Mouse (Mus musculus) kidney, embryonic 14.5 days (tissue): ENCODE results near the gene Tex50. TPM values are rescaled to one million over a fixed set of nuclear protein-coding genes. Genes with fewer than 3 reads are reported as not detected.
A peak's percentile ranks its signal among the peaks of the same experiment; 100 is the strongest.
"Not testable (repeated sequence)": the region's sequence is repeated elsewhere in the genome, so short reads cannot be mapped to it uniquely, and the experiment has no call there.

Source experiments
- ATAC-seq: fragments of 200-750 bp; cut with Nextera tagmentation; 2 replicates; pipeline ENCODE4 v1.8.0; 2017; ENCODE audit warnings: moderate number of reproducible peaks, mild to moderate bottlenecking, moderate TSS enrichment, moderate library complexity; ENCODE audit not compliant: low FRiP score, low TSS enrichment
- H3K27ac ChIP-seq: fragments of 300-500 bp; sonication (generic); 2 replicates; pipeline ENCODE4 v1.5.1; 2014; ENCODE audit warnings: low read depth, mild to moderate bottlenecking, low read length, moderate library complexity, mixed read lengths
- H3K27me3 ChIP-seq: fragments of 300-500 bp; sonication (generic); 2 replicates; pipeline ENCODE4 v1.6.1; 2014; ENCODE audit warnings: mild to moderate bottlenecking, low read length; ENCODE audit not compliant: control insufficient read depth, insufficient read depth
- H3K36me3 ChIP-seq: fragments of 300-500 bp; sonication (generic); 2 replicates; pipeline ENCODE4 v1.6.1; 2014; ENCODE audit warnings: low read length, mixed read lengths; ENCODE audit not compliant: control insufficient read depth, insufficient read depth
- H3K4me1 ChIP-seq: fragments of 300-500 bp; sonication (generic); 2 replicates; pipeline ENCODE4 v1.6.1; 2014; ENCODE audit warnings: low read length, mixed read lengths; ENCODE audit not compliant: control insufficient read depth, insufficient read depth
- H3K4me2 ChIP-seq: fragments of 300-500 bp; sonication (generic); replicated peaks from 2 replicates; pipeline ENCODE4 v1.6.1; 2014; ENCODE audit warnings: low read depth, mild to moderate bottlenecking, low read length
- H3K4me3 ChIP-seq: fragments of 300-500 bp; sonication (generic); 2 replicates; pipeline ENCODE4 v1.5.1; 2014; ENCODE audit warnings: mild to moderate bottlenecking, low read length
- H3K9ac ChIP-seq: fragments of 300-500 bp; sonication (generic); 2 replicates; pipeline ENCODE4 v1.6.1; 2014; ENCODE audit warnings: low read depth, mild to moderate bottlenecking, low read length, moderate library complexity
- H3K9me3 ChIP-seq: fragments of 300-500 bp; sonication (generic); 2 replicates; pipeline ENCODE4 v1.6.1; 2016; ENCODE audit warnings: low read length; ENCODE audit not compliant: control insufficient read depth
- WGBS: fragments of 180-500 bp; shearing (Covaris S2); extraction: QIAGEN DNeasy Blood & Tissue Kit; methylation state at CpG from one replicate; pipeline ENCODE4 v1.1.7; 2014; 5-methylcytosine and 5-hydroxymethylcytosine counted together
- polyA plus RNA-seq: library from polyadenylated mRNA; unstranded; fragments of >200 nt; fragmentation: Nextera tagmentation; extraction: Ambion mirVana; gene quantifications from 2 replicates; pipeline ENCODE4 v1.2.1, GENCODE M21; 2014

The Tex50 gene
- polyA plus RNA-seq, 1 experiment from 2014 or later = 0.45 TPM

DNA sequence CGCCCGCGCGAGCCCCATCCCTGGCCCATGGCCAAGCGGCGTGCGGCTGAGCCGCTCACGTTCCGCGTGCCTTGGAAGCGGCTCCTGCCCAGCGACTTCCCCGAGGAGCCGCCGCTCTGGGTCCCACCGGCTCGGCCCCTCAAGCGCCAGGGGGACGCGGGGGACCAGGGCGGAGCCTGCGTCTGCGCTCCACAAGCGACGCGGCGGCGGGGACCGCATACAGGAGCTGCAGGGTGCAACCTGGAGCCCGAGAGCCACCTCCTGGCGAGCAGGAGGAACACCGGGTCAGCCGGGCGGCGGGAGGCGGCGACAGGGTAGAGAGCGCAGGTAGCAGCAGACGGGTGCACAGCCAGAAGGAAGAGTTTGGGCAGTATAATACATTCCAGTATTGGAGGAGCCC lies 11.5 kb upstream of the Tex50 start:
- Histone ChIP-seq H3K27ac (no peak overlapping the region), H3K9ac (peak overlapping the region; percentile 58), H3K9me3 (no peaks in the 10 kb centered on the region), H3K36me3 (no peaks in the 10 kb centered on the region), H3K4me1 (no peaks in the 10 kb centered on the region), H3K27me3 (peaks cover 8% of the 10 kb centered on the region), H3K4me2 (peak overlapping the region; percentile 70), H3K4me3 (peak overlapping the region; percentile 49)
- WGBS = 1% methylated on average over 40 of the region's 40 CpGs
- peak; percentile 97 for ATAC-seq

- Histone ChIP-seq H3K9me3 (no peaks in the 10 kb centered on the region), H3K9ac (no peak overlapping the region), H3K36me3 (no peaks in the 10 kb centered on the region), H3K4me3 (no peak overlapping the region), H3K4me1 (no peaks in the 10 kb centered on the region), H3K4me2 (no peak overlapping the region), H3K27ac (no peak overlapping the region), H3K27me3 (no peaks in the 10 kb centered on the region)
- 72% methylated on average over 4 of the region's 4 CpGs for WGBS
- ATAC-seq = no peak
Observed at GRCm38 (mm10) chr1:161160266-161160665, 1.2 kb upstream of the Tex50 start.

DNA sequence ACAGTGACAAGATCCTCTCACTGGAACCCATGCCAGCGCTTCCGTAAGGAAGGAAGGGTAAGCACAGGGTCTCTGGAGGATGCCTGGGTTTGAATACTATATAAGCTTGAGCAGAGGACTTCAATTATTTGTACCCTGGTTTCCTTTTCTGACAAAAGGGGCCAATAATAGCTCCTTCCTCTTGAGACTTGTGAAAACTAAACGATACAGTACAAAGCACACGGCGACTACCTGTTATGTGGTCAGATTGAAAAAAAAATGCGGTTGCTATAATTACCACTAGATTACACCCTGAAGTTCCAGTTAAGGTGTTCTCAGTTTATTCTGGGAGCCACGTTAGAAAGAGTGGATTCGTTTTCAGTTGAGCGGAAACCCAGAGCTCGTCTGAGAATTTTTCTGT lies 2.6 kb downstream of the Tex50 start:
- Histone ChIP-seq H3K27me3 (no peaks in the 10 kb centered on the region), H3K9me3 (no peaks in the 10 kb centered on the region), H3K9ac (no peak overlapping the region), H3K36me3 (no peaks in the 10 kb centered on the region), H3K27ac (no peak overlapping the region), H3K4me3 (no peak overlapping the region), H3K4me2 (no peak overlapping the region), H3K4me1 (no peaks in the 10 kb centered on the region)
- ATAC-seq = no peak
- WGBS = 88% methylated on average over 10 of the region's 10 CpGs

DNA sequence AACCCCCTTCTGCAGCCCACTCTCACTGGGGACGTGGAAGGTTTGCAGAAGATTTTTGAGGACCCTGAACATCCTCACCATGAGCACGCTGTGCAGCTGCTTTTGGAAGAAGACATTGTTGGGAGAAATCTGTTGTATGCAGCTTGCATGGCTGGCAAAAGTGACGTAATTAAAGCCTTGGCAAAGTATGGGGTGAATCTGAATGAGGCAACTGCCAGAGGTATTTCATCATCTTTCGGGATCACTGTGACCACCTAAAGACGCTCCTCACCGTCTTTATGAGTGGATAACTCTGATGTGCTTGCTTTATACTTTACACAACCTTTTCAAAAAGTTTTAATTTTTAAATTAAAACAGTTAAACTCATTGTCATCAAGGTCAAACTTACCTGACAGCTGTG lies 8.0 kb downstream of the Tex50 start:
- Histone ChIP-seq H3K36me3 (no peaks in the 10 kb centered on the region), H3K4me3 (no peak overlapping the region), H3K9ac (no peak overlapping the region), H3K27me3 (no peaks in the 10 kb centered on the region), H3K4me1 (no peaks in the 10 kb centered on the region), H3K9me3 (no peaks in the 10 kb centered on the region), H3K4me2 (no peak overlapping the region), H3K27ac (no peak overlapping the region)
- WGBS = 75% methylated on average over 6 of the region's 6 CpGs
- ATAC-seq = no peak

DNA sequence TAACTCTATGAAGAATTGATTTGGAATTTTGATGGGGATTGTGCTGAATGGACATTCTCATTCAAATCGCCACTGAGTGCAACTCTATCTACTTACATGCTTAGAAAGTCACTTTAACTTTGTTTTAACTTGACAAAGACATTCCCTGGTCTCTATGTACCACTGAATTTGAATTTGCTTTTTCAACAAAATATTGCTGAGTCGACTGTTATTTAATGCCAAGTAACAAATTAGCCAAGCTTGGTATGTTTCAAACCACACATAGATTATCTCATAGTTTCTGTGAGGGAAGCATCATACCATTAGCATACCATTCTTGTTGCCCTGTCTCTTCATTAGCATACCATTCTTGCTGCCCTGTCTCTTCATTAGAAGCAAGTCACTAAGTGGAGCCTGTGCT lies 11.2 kb downstream of the Tex50 start:
- Histone ChIP-seq H3K9ac (no peak overlapping the region), H3K9me3 (no peaks in the 10 kb centered on the region), H3K27ac (no peak overlapping the region), H3K4me2 (no peak overlapping the region), H3K4me1 (no peaks in the 10 kb centered on the region), H3K4me3 (no peak overlapping the region), H3K36me3 (no peaks in the 10 kb centered on the region), H3K27me3 (no peaks in the 10 kb centered on the region)
- no peak for ATAC-seq
- 77% methylated on average over 2 of the region's 2 CpGs for WGBS

GRCm38 (mm10) chr1:161145611-161146010 lies 13.5 kb downstream of the Tex50 start:
- H3K36me3 ChIP-seq, H3K9me3 ChIP-seq, H3K4me3 ChIP-seq, H3K9ac ChIP-seq, H3K4me1 ChIP-seq, ATAC-seq, H3K27ac ChIP-seq, H3K27me3 ChIP-seq, H3K4me2 ChIP-seq: not testable (repeated sequence)
- 81% methylated on average over 8 of the region's 8 CpGs for WGBS

DNA sequence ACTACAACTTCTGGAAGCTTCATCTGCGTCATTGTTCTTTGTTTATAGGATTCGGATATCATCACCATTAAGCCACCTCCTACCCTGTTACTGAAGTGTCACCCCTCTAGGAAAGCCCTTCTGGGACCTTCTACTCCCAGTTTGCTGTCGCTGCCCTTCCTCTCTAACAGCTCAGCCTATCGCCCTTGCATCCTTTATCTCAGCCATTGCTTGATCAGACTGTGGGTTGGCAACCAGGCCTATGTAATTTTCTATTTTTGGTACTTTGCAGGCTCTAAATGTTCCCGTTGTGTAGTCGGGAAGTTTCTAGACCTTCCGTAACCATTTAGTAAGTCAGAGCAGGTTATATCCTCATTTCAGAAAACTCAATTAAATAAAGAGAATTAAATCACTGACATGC lies 15.9 kb downstream of the Tex50 start:
- no peak overlapping the region; the same call in 1 of the 2 replicates for H3K4me2 ChIP-seq
- no peak overlapping the region for H3K9ac ChIP-seq
- no peaks in the 10 kb centered on the region for H3K27me3 ChIP-seq
- H3K9me3 ChIP-seq = no peaks in the 10 kb centered on the region
- no peaks in the 10 kb centered on the region for H3K4me1 ChIP-seq
- no peak overlapping the region for H3K27ac ChIP-seq
- no peaks in the 10 kb centered on the region for H3K36me3 ChIP-seq
- peak overlapping the region; percentile 38 for H3K4me3 ChIP-seq
- WGBS = 87% methylated on average over 7 of the region's 7 CpGs
- ATAC-seq = no peak

- Histone ChIP-seq H3K4me1 (no peaks in the 10 kb centered on the region), H3K27ac (no peak within 1 kb of the TSS), H3K9me3 (no peaks in the 10 kb centered on the region), H3K4me2 (peak within 1 kb of the TSS; percentile 64), H3K27me3 (no peaks in the 10 kb centered on the region), H3K4me3 (peak within 1 kb of the TSS; percentile 38), H3K9ac (peak within 1 kb of the TSS; percentile 35), H3K36me3 (no peaks in the 10 kb centered on the region)
- peak; percentile 96 for ATAC-seq
- WGBS = 5% methylated on average over 33 of the region's 33 CpGs
Observed at GRCm38 (mm10) chr1:161142531-161143159, 16.5 kb downstream of the Tex50 start, which contains the start of gene Ankrd45. Gene Ankrd45 (plus strand): TSS chr1:161142691.

- H3K9me3 ChIP-seq = no peaks in the 10 kb centered on the region
- H3K4me2 ChIP-seq = no peak overlapping the region
- no peaks in the 10 kb centered on the region for H3K4me1 ChIP-seq
- no peak for ATAC-seq
- H3K36me3 ChIP-seq = no peaks in the 10 kb centered on the region
- WGBS = 84% methylated on average over 9 of the region's 9 CpGs
- no peak overlapping the region for H3K4me3 ChIP-seq
- H3K27ac ChIP-seq = no peak overlapping the region
- no peak overlapping the region for H3K9ac ChIP-seq
- H3K27me3 ChIP-seq = no peaks in the 10 kb centered on the region
Observed at GRCm38 (mm10) chr1:161140026-161140762, 18.9 kb downstream of the Tex50 start.
